Mouse (Mus musculus) B cell, adult 67 days (primary cell): ENCODE data around the gene Gm7233. TPM values are rescaled to one million over a fixed set of nuclear protein-coding genes. Genes with fewer than 3 reads are reported as not detected.

Experiments
- total RNA-seq, 2 experiments: library from RNA; stranded (reverse); gene quantifications; 4 replicates each; pipeline ENCODE4 v1.2.4; 2023

Gene Gm7233
- not detected for total RNA-seq

DNA sequence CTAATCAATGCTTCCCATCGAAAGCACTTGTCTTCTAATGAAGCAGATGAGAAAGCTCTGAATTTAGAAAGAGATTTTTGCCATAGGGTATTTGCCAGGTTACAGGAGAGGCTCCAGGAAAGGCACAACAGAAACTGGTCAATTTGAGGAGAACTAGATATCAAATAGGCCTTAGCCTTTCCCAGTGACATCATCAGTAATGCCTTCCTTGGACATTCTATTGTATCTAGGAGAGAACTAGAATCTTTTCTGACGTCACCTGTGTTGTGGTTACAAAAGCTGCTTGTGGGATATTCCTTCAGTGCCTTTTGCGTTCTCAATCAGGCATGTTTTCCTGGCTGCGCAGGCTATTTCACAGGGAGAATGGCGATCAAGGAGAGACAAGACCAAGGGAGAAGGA, at the start of gene Gm7233:
Gm7233 (plus strand) TSS at position 301 of the 400 bp plus-strand sequence.

DNA sequence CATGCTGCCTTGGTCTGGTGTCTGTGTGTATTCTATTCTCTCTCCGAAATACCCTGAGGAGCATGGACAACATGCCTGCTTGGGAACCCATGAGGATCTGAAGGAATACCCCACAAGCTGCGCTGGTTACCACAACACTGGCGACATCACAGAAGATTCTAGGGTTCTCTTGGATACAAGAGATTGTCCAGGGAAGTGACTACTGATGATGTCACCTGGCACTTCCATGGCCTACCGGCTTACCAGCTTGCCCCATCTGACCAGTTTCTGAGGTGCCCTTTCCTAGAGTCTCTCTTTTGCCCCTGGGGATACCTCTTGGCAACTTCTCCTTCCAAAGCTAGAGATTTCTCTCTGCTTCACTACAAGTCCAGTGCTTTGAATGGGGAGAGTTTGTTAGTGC, 55.5 kb downstream of the Gm7233 start, which contains the start of gene Gm8122:
Gm8122 (minus strand) TSS at position 101 of the 400 bp plus-strand sequence.

Other genes with a start within 250 kb of the Gm7233 start
- not detected for gene Gm8082, start 186.2 kb upstream of the Gm7233 start, total RNA-seq
- not detected for gene Gm10376, start 164.2 kb upstream of the Gm7233 start, total RNA-seq
- gene Gm8094, start 103.2 kb upstream of the Gm7233 start, total RNA-seq = not detected
- gene Gm8104, start 79.3 kb upstream of the Gm7233 start, total RNA-seq = not detected
- not detected for gene Gm8122, start 55.4 kb downstream of the Gm7233 start, total RNA-seq
- not detected for gene Gm8126, start 78.8 kb downstream of the Gm7233 start, total RNA-seq
- not detected for gene Gm9732, start 95.2 kb downstream of the Gm7233 start, total RNA-seq
- not detected for gene Gm8127, start 114.0 kb downstream of the Gm7233 start, total RNA-seq
- gene 1700001F09Rik, start 167.9 kb downstream of the Gm7233 start, total RNA-seq = not detected
- not detected for gene Gm8138, start 236.5 kb downstream of the Gm7233 start, total RNA-seq